Mouse (Mus musculus) embryonic fibroblast, embryonic 13.5 days (primary cell): Measurements from ENCODE around the gene Erc2. TPM values are rescaled to one million over a fixed set of nuclear protein-coding genes. Genes with fewer than 3 reads are reported as not detected.

Experiments used
- H3K27ac ChIP-seq: 2 replicates; pipeline ENCODE4 v1.5.1; 2012; ENCODE audit warnings: low read length, control low read depth, inconsistent platforms; ENCODE audit not compliant: insufficient read depth
- H3K4me1 ChIP-seq: 2 replicates; pipeline ENCODE4 v1.6.1; 2011; ENCODE audit warnings: low read length; ENCODE audit not compliant: control insufficient read depth, insufficient read depth
- H3K4me3 ChIP-seq: 2 replicates; pipeline ENCODE4 v1.5.1; 2011; ENCODE audit warnings: mild to moderate bottlenecking, control low read depth, low read length; ENCODE audit not compliant: insufficient read depth
- CTCF ChIP-seq: IDR thresholded peaks from 2 replicates; pipeline ENCODE4 v1.5.1; 2011; ENCODE audit warnings: mild to moderate bottlenecking, control low read depth, low read length, moderate library complexity, borderline replicate concordance; ENCODE audit not compliant: insufficient read depth
- POLR2A ChIP-seq: IDR thresholded peaks from 2 replicates; pipeline ENCODE4 v1.6.1; 2011; ENCODE audit warnings: low read depth, mild to moderate bottlenecking, control low read depth, low read length, moderate library complexity
- polyA plus RNA-seq: library from polyadenylated mRNA; stranded (reverse); fragments of >200 nt; gene quantifications from 2 replicates; pipeline ENCODE4 v1.2.4, GENCODE M21; 2011; ENCODE audit warnings: low read depth; ENCODE audit not compliant: missing spikeins, insufficient read length

The Erc2 gene
- polyA plus RNA-seq, 1 experiment = 4.4 TPM

DNA sequence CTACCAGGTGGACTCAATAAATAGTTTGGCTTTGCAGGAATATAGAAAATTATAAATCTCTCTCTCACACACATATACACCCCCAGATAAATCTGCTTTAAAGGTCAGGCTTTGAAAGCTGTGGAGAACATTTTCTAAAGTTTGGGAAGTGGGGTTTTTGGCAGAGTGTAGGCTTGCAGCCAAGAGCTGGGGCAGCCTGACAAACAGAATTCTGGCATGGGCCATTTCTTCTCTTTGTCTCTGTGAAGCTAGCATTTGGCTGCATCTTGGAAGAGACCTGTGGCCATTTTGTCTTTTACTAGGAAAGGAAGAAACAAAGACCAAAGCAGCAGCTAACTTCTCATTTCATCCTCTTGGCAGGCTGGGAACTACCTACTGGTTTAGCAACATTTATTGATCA, 40.0 kb downstream of the Erc2 start:
- no peak for TF ChIP-seq POLR2A
- H3K4me1 ChIP-seq = no peaks in the 10 kb centered on the region
- no peak overlapping the region for H3K27ac ChIP-seq
- H3K4me3 ChIP-seq = no peak overlapping the region

DNA sequence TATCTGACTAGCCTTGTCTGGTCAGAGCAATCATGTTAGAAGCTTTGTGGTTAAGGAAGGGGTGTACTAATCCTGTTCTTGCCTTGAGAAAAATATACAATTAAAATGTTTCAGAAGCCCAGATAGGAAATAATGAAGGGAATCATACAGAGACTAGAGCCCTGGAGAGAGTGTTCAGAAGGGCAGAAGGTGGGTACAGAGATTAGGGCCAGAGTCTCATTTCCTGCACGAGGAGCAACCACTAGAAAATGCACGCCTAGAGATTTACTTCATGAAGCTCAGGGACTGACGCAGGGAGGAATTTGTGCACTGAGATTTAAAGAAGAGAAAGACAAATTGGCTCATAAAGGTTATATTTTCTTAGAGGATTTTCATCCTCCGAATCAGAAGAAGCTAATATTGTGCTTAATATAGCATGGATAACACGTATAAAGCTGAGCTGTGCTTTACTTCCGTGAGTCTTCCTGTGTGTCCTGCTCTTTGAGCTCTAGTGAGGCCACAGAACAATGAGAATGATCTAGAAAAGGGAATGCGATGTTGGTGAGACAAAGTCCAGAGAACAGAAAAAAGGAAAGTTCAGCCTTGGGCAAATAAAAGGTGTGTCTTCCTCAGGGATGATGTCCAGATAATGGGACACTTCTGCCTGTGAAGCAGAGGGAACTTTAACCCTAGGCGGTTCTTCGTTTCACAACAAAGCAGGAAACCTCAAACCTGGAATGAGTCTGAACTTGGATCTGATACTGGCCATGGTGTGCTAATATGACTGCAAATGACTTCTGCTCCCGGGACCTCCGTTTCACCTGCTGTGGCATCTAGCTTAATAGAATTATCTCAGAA, 45.0 kb downstream of the Erc2 start:
- no peak overlapping the region for H3K27ac ChIP-seq
- H3K4me1 ChIP-seq = no peaks in the 10 kb centered on the region
- no peak for TF ChIP-seq POLR2A
- TF ChIP-seq CTCF = no peak
- H3K4me3 ChIP-seq = no peak overlapping the region

DNA sequence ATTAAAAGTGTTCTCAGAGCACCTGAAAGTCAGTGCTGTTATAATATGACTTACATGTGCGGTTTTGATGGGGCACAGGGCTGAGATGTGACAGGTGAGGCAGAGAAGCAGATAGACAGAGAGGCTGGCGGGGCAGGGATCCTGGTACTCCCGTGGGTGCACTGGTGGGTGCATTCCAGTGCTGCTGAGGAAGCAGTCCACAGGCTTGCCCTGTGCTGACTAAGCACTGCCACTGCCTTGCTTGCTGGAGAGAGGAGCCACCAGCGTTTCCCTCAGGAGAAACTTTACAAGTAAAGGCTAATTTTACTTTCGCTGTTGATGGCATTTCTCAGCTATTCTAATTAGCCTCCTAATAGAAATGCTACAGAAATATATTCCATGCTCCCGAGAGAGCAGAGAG, 45.9 kb downstream of the Erc2 start:
- no peak overlapping the region for H3K4me3 ChIP-seq
- H3K27ac ChIP-seq = no peak overlapping the region
- no peaks in the 10 kb centered on the region for H3K4me1 ChIP-seq
- TF ChIP-seq CTCF = no peak
- no peak for TF ChIP-seq POLR2A

DNA sequence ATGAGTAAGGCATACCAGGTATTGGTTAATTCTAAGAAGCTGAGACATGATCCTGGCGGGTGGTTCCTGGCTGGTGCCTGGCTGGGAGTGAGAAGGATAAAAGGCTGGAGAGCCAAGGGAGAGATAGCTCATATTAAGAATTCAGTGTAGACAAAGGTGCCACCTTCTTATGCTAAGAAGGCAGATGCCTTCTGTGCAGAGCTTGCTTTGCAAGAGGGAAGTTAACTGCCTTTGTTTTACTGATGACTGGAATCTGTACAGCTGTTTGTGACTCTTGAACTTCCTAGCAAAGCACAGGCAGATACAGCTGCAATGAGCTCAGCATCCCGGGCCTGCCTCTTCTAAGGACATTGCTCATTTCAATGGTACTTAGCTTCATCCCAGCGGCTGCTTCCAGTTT, 47.7 kb downstream of the Erc2 start:
- H3K27ac ChIP-seq = no peak overlapping the region
- H3K4me3 ChIP-seq = no peak overlapping the region
- TF ChIP-seq POLR2A = no peak
- no peak for TF ChIP-seq CTCF
- no peaks in the 10 kb centered on the region for H3K4me1 ChIP-seq

DNA sequence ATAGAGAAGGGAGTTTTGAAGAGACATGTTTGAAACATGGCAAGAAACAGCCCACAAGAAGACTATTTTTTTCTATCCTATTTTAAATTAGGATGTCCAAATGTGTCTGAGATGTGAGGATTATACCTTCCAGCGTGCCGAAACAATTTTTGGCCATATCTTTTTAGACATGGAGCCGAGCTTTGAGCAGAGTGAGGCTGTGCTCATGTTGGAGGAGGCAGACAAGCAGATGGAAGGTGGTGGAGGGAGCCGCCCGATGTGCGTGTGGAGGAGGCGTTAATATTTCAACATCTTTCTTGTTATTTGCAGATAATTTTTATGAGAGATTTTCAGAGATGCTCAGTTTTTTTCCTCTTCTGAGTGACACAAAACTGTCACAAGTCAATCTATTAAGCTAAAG, 50.5 kb downstream of the Erc2 start:
- no peak for TF ChIP-seq CTCF
- no peak for TF ChIP-seq POLR2A
- H3K27ac ChIP-seq = no peak overlapping the region
- no peak overlapping the region for H3K4me3 ChIP-seq
- no peaks in the 10 kb centered on the region for H3K4me1 ChIP-seq

DNA sequence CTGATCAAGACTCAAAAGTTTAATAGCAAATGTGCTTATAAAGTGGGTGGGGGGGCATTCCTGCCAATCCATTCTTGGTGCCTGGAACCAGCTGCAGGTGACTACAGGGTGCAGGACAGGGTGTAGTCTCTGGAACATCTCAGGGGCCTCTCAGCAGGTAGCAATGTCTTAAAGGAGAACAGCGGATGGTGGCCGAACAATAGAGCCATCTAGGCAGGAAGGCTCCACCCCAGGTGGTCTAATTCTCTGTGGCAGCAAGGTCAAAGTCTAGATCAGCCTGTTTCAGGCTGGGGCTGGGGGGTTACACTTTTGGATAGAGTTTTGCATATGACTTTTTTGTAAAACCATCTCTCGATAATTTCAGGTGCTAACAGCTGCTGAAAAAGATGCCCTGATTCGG, 51.9 kb downstream of the Erc2 start:
- H3K4me3 ChIP-seq = no peak overlapping the region
- H3K27ac ChIP-seq = no peak overlapping the region
- no peak for TF ChIP-seq POLR2A
- no peaks in the 10 kb centered on the region for H3K4me1 ChIP-seq

DNA sequence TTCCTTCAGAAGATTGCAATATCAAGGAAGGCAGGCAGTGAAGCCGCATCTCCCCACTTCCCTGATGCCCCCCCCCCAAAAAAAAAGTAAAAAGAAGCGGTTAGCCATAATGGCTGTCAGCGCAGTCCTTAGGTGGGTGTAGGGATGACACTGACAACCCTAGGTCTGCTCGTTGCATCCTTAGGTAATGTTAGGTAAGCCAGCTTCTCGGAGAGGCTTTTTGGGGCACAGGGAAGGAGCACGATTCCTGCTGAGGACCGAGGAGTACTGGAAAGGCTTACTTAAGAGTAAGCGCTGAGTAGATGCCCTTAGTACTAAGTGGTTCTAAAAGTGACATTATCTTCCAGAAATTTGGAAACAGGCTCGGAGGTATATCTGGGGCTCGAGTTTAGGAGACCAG, 52.3 kb downstream of the Erc2 start:
- no peak overlapping the region for H3K4me3 ChIP-seq
- TF ChIP-seq CTCF (no peak), POLR2A (no peak)

DNA sequence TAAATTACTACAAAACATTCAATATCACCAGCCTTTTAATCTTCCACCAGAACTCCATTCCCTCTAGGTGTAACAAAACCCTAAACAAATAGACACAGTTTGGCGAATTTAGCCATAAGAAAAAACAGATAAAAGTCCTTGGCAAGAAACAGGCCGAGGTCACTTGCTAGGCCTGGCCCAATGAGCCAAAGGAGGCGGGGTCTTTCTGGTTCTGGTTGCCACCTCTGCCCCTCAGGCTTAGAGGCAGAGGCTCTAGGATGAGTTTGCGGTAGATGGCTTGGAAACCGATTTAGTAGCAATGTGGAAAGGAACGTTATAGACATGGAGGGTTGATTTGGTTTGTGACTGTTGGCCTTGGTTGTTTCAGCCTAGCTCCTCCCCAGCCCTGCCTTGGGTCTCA, 52.8 kb downstream of the Erc2 start:
- no peak overlapping the region for H3K27ac ChIP-seq
- TF ChIP-seq POLR2A (no peak), CTCF (no peak)
- no peak overlapping the region for H3K4me3 ChIP-seq
- no peaks in the 10 kb centered on the region for H3K4me1 ChIP-seq

More for the DNA sequence above, 52.3 kb downstream of the Erc2 start:
- Histone ChIP-seq H3K4me1 (no peaks in the 10 kb centered on the region), H3K27ac (no peak overlapping the region)

DNA sequence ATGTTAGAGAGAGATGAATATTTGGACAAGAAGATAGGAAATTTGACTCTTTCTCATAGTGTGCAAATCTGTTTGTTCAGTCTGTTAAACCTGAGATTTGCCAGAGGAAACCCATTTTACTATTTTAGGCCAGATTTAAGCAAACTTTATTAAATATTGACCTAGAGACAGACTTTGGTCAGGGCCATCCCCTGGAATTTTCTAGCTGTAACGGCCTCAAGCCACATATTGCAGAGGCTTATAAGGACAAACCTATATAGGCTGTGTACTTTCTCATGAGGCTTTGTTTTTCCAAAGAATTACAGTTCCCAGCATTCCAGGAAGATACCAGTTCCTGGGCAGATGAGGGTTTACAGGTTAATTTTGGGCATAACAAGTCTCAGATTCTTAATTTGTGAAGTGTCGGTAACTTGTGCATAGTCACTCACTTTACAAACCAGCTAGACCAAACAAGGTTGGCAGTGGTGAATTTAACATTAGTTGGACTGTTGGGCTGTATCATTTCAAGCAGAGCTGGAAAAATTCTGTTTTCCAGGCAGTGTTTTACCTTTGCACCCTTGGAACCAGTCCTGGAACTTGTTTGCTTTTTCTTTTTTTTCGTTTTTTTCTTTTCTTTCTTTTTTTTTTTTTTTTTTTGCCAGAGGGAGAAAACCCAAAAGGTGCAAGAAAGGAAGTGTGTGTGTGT, 60.3 kb downstream of the Erc2 start:
- Histone ChIP-seq H3K4me3 (no peak overlapping the region), H3K4me1 (no peaks in the 10 kb centered on the region), H3K27ac (no peak overlapping the region)
- no peak for TF ChIP-seq CTCF
- no peak for TF ChIP-seq POLR2A

DNA sequence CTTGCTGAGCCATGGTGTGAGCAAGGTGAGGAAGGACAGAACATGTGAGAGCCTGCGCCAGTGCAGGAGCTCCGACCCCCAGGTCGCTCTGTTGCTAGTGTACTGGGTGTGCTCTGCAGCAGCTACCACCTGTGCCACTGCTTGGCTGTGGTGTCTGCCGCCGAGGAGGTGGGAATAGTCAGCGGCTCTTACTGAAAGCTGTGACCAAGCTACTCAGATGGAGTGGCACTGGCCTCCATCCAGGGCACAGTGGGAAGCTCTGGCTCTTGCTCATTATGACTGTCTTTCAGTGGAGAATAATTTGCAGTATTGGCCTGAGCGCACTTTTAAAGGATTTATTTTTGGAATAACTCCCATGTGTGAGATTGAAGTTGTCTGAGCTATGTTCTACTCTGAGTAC, 73.6 kb downstream of the Erc2 start:
- Histone ChIP-seq H3K27ac (no peak overlapping the region), H3K4me3 (no peak overlapping the region), H3K4me1 (no peaks in the 10 kb centered on the region; the same call in 1 of the 2 replicates)
- TF ChIP-seq CTCF (no peak), POLR2A (no peak)

DNA sequence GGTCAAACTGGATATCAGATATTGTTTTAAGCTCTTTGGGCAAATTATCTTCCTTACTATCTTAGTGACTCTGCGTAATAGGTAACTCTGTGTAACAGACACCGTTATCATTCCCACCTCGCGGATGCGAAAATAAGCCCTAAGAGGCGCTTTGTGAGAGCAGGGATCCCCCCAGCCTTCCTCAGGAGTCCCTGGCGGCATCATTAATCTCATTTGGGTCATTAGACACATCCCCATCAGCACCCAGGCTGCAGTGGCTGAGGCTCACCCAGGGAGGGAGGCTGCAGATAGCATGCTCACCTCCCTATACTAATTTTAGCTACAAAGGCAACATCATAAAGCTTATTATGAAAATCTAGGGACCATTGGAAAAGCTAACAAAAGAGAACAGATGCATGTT, 95.1 kb downstream of the Erc2 start:
- Histone ChIP-seq H3K4me3 (no peak overlapping the region), H3K27ac (no peak overlapping the region), H3K4me1 (no peaks in the 10 kb centered on the region)
- TF ChIP-seq CTCF (no peak), POLR2A (no peak)
